Mouse (Mus musculus) duodenum, adult 2 months (tissue): ENCODE results near the gene Sec22a. TPM values are rescaled to one million over a fixed set of nuclear protein-coding genes. Genes with fewer than 3 reads are reported as not detected.

Experiments
- polyA plus RNA-seq: library from polyadenylated mRNA; depleted of rRNA; stranded (reverse); fragments of >200 nt; gene quantifications from 2 replicates; pipeline ENCODE4 v1.2.3, GENCODE M21; 2012; ENCODE audit warnings: low replicate concordance; rRNA removed

Sec22a gene
- polyA plus RNA-seq = 2.2 and 6.0 TPM in 2 replicates

GRCm38 (mm10) chr16:35363150-35364062, at the start of gene Sec22a:
Gene Sec22a, minus strand, starts transcription at chr16:35363918.

Other genes starting within 250 kb of the Sec22a start
- gene Adcy5, start 209.0 kb downstream of the Sec22a start, polyA plus RNA-seq = 11.1 and 14.1 TPM in 2 replicates
- 4.1 and 6.0 TPM in 2 replicates for gene Pdia5, start 127.0 kb upstream of the Sec22a start, polyA plus RNA-seq
- 0.68 and 1.9 TPM in 2 replicates for gene Sema5b, start 177.2 kb upstream of the Sec22a start, polyA plus RNA-seq